Mouse (Mus musculus) neural tube, embryonic 12.5 days (tissue): ENCODE results near the gene Slc25a13. TPM values are rescaled to one million over a fixed set of nuclear protein-coding genes. Genes with fewer than 3 reads are reported as not detected.

Experiments
- ATAC-seq: fragments of 200-750 bp; cut with Nextera tagmentation; 2 replicates; pipeline ENCODE4 v1.8.0; 2017; ENCODE audit warnings: low read depth, mild to moderate bottlenecking, moderate TSS enrichment, moderate library complexity; ENCODE audit not compliant: low FRiP score
- H3K27ac ChIP-seq: fragments of 300-500 bp; sonication (generic); 2 replicates; pipeline ENCODE4 v1.5.1; 2016
- H3K27me3 ChIP-seq: fragments of 300-500 bp; sonication (generic); replicated peaks from 2 replicates; pipeline ENCODE4 v1.6.1; 2016; ENCODE audit warnings: mild to moderate bottlenecking
- H3K36me3 ChIP-seq: fragments of 300-500 bp; sonication (generic); 2 replicates; pipeline ENCODE4 v1.6.1; 2016; ENCODE audit warnings: mild to moderate bottlenecking
- H3K4me1 ChIP-seq: fragments of 300-500 bp; sonication (generic); 2 replicates; pipeline ENCODE4 v1.6.1; 2016
- H3K4me2 ChIP-seq: fragments of 300-500 bp; sonication (generic); replicated peaks from 2 replicates; pipeline ENCODE4 v1.6.1; 2016; ENCODE audit warnings: mild to moderate bottlenecking
- H3K4me3 ChIP-seq: fragments of 300-500 bp; sonication (generic); 2 replicates; pipeline ENCODE4 v1.5.1; 2016
- H3K9ac ChIP-seq: fragments of 300-500 bp; sonication (generic); 2 replicates; pipeline ENCODE4 v1.6.1; 2016; ENCODE audit warnings: mild to moderate bottlenecking
- H3K9me3 ChIP-seq: fragments of 300-500 bp; sonication (generic); 2 replicates; pipeline ENCODE4 v1.6.1; 2016; ENCODE audit warnings: mild to moderate bottlenecking
- WGBS: fragments of 180-500 bp; shearing (Covaris S2); methylation state at CpG from one replicate; pipeline ENCODE4 v1.1.7; 2016; 5-methylcytosine and 5-hydroxymethylcytosine counted together
- polyA plus RNA-seq: library from polyadenylated mRNA; unstranded; fragments of >200 nt; fragmentation: Nextera tagmentation; extraction: Ambion mirVana; gene quantifications from 2 replicates; pipeline ENCODE4 v1.2.1, GENCODE M21; 2016

Gene Slc25a13
- polyA plus RNA-seq, 1 experiment from 2014 or later, result 17.9 TPM

- H3K27me3 ChIP-seq, result no peaks in the 10 kb centered on the region
- no peak for ATAC-seq
- peaks cover 10% of the 10 kb centered on the region; the same call in 1 of the 2 replicates for H3K4me1 ChIP-seq
- H3K9ac ChIP-seq, result peak overlapping the region; percentile 66
- WGBS, result 13% methylated on average over 5 of the region's 5 CpGs
- peak overlapping the region; percentile 66 for H3K4me3 ChIP-seq
- H3K36me3 ChIP-seq, result no peaks in the 10 kb centered on the region
- no peaks in the 10 kb centered on the region for H3K9me3 ChIP-seq
- no peak overlapping the region for H3K27ac ChIP-seq
- peak overlapping the region; percentile 91 for H3K4me2 ChIP-seq
Observed at GRCm38 (mm10) chr6:6217286-6217625, 283 bp upstream of the Slc25a13 start.

- H3K4me2 ChIP-seq, result peak overlapping the region; percentile 91
- ATAC-seq, result no peak
- peak overlapping the region; percentile 66; the same call in 1 of the 2 replicates for H3K9ac ChIP-seq
- H3K27ac ChIP-seq, result no peak overlapping the region
- no peaks in the 10 kb centered on the region for H3K36me3 ChIP-seq
- no peaks in the 10 kb centered on the region for H3K27me3 ChIP-seq
- peak overlapping the region; percentile 66 for H3K4me3 ChIP-seq
- WGBS, result 39% methylated on average over 5 of the region's 5 CpGs
- H3K4me1 ChIP-seq, result peaks cover 10% of the 10 kb centered on the region; the same call in 1 of the 2 replicates
- H3K9me3 ChIP-seq, result no peaks in the 10 kb centered on the region
Observed at GRCm38 (mm10) chr6:6216120-6216506, 860 bp downstream of the Slc25a13 start.

- no peaks in the 10 kb centered on the region for H3K9me3 ChIP-seq
- no peak for ATAC-seq
Observed at GRCm38 (mm10) chr6:6212360-6213310, 4.3 kb downstream of the Slc25a13 start.

GRCm38 (mm10) chr6:6211958-6212357 lies 5.0 kb downstream of the Slc25a13 start:
- ATAC-seq, result no peak
- H3K4me3 ChIP-seq, result no peak overlapping the region
- no peaks in the 10 kb centered on the region for H3K36me3 ChIP-seq
- H3K4me1 ChIP-seq, result peaks cover 7% of the 10 kb centered on the region; the same call in 1 of the 2 replicates
- H3K27ac ChIP-seq, result no peak overlapping the region
- no peak overlapping the region for H3K4me2 ChIP-seq
- no peaks in the 10 kb centered on the region for H3K9me3 ChIP-seq
- H3K9ac ChIP-seq, result no peak overlapping the region
- H3K27me3 ChIP-seq, result no peaks in the 10 kb centered on the region
- WGBS, result 87% methylated on average over 3 of the region's 3 CpGs

More at GRCm38 (mm10) chr6:6212360-6213310, 4.3 kb downstream of the Slc25a13 start:
- H3K36me3 ChIP-seq, result no peaks in the 10 kb centered on the region
- no peak overlapping the region for H3K4me3 ChIP-seq
- H3K4me2 ChIP-seq, result no peak overlapping the region
- no peak overlapping the region for H3K9ac ChIP-seq
- peaks cover 10% of the 10 kb centered on the region; the same call in 1 of the 2 replicates for H3K4me1 ChIP-seq
- WGBS, result 86% methylated on average over 8 of the region's 8 CpGs
- no peaks in the 10 kb centered on the region for H3K27me3 ChIP-seq
- H3K27ac ChIP-seq, result no peak overlapping the region

GRCm38 (mm10) chr6:6210637-6211036 lies 6.3 kb downstream of the Slc25a13 start:
- Histone ChIP-seq H3K27me3 (no peaks in the 10 kb centered on the region), H3K4me1 (no peaks in the 10 kb centered on the region), H3K9me3 (no peaks in the 10 kb centered on the region), H3K9ac (no peak overlapping the region), H3K4me3 (no peak overlapping the region), H3K27ac (no peak overlapping the region), H3K36me3 (no peaks in the 10 kb centered on the region), H3K4me2 (no peak overlapping the region)
- WGBS, result 93% methylated on average over 7 of the region's 7 CpGs
- ATAC-seq, result no peak

- H3K27ac ChIP-seq, result no peak overlapping the region
- H3K4me3 ChIP-seq, result no peak overlapping the region
- H3K4me2 ChIP-seq, result no peak overlapping the region
- H3K4me1 ChIP-seq, result no peaks in the 10 kb centered on the region
- 70% methylated on average over 4 of the region's 4 CpGs for WGBS
- no peaks in the 10 kb centered on the region for H3K9me3 ChIP-seq
- H3K27me3 ChIP-seq, result no peaks in the 10 kb centered on the region
- H3K36me3 ChIP-seq, result no peaks in the 10 kb centered on the region
- no peak for ATAC-seq
- H3K9ac ChIP-seq, result no peak overlapping the region
Observed at GRCm38 (mm10) chr6:6208351-6209059, 8.5 kb downstream of the Slc25a13 start.

- Histone ChIP-seq H3K9ac (no peak overlapping the region), H3K4me3 (no peak overlapping the region), H3K27me3 (no peaks in the 10 kb centered on the region), H3K36me3 (no peaks in the 10 kb centered on the region), H3K27ac (no peak overlapping the region), H3K4me2 (no peak overlapping the region), H3K9me3 (no peaks in the 10 kb centered on the region), H3K4me1 (no peaks in the 10 kb centered on the region)
- WGBS, result 76% methylated on average over 3 of the region's 3 CpGs
- ATAC-seq, result no peak
Observed at GRCm38 (mm10) chr6:6207836-6208235, 9.1 kb downstream of the Slc25a13 start.

- Histone ChIP-seq H3K36me3 (no peaks in the 10 kb centered on the region), H3K27ac (no peak overlapping the region), H3K27me3 (no peaks in the 10 kb centered on the region), H3K9me3 (no peaks in the 10 kb centered on the region), H3K4me2 (no peak overlapping the region), H3K4me1 (no peaks in the 10 kb centered on the region), H3K9ac (no peak overlapping the region), H3K4me3 (no peak overlapping the region)
- 79% methylated on average over 1 of the region's 1 CpGs for WGBS
- ATAC-seq, result no peak
Observed at GRCm38 (mm10) chr6:6207395-6207794, 9.6 kb downstream of the Slc25a13 start.

GRCm38 (mm10) chr6:6205599-6206165 lies 11.3 kb downstream of the Slc25a13 start:
- Histone ChIP-seq H3K4me3 (no peak overlapping the region), H3K27me3 (no peaks in the 10 kb centered on the region), H3K9ac (no peak overlapping the region), H3K27ac (no peak overlapping the region), H3K9me3 (no peaks in the 10 kb centered on the region), H3K4me1 (no peaks in the 10 kb centered on the region), H3K4me2 (no peak overlapping the region), H3K36me3 (no peaks in the 10 kb centered on the region)
- 88% methylated on average over 3 of the region's 3 CpGs for WGBS
- no peak for ATAC-seq

GRCm38 (mm10) chr6:6202451-6202850 lies 14.5 kb downstream of the Slc25a13 start:
- H3K9me3 ChIP-seq, result no peaks in the 10 kb centered on the region
- ATAC-seq, result no peak
- H3K27ac ChIP-seq, result no peak overlapping the region
- no peak overlapping the region for H3K9ac ChIP-seq
- no peaks in the 10 kb centered on the region for H3K27me3 ChIP-seq
- H3K4me1 ChIP-seq, result no peaks in the 10 kb centered on the region
- H3K36me3 ChIP-seq, result no peaks in the 10 kb centered on the region
- no peak overlapping the region for H3K4me3 ChIP-seq
- no peak overlapping the region for H3K4me2 ChIP-seq
- WGBS, result 91% methylated on average over 6 of the region's 6 CpGs

- no peaks in the 10 kb centered on the region for H3K4me1 ChIP-seq
- H3K27me3 ChIP-seq, result no peaks in the 10 kb centered on the region
- 88% methylated on average over 5 of the region's 5 CpGs for WGBS
- H3K4me2 ChIP-seq, result no peak overlapping the region
- H3K9ac ChIP-seq, result no peak overlapping the region
- no peak overlapping the region for H3K27ac ChIP-seq
- no peaks in the 10 kb centered on the region for H3K9me3 ChIP-seq
- no peak overlapping the region for H3K4me3 ChIP-seq
- H3K36me3 ChIP-seq, result no peaks in the 10 kb centered on the region
- no peak for ATAC-seq
Observed at GRCm38 (mm10) chr6:6201977-6202376, 15.0 kb downstream of the Slc25a13 start.
